Mouse (Mus musculus) kidney, adult 2 months (tissue): ENCODE measurements at regions not wholly inside any gene's neighbourhood (a gene's known extent, or its start where the extent isn't known, plus 50 kb on each side); places are given as distances from the start of the nearest gene placed in this dataset.

Source experiments
- DNase-seq: peaks from one replicate; pipeline ENCODE4 v3.0.0; 2021
- H3K27ac ChIP-seq: fragments of 200-500 bp; 2 replicates; pipeline ENCODE4 v1.5.1; 2012; ENCODE audit warnings: low read depth, low read length, control low read depth, inconsistent platforms; ENCODE audit not compliant: insufficient read depth
- H3K27me3 ChIP-seq: fragments of 200-500 bp; replicated peaks from 2 replicates; pipeline ENCODE4 v1.6.1; 2012; ENCODE audit warnings: mild to moderate bottlenecking, moderate library complexity, low read length, inconsistent platforms; ENCODE audit not compliant: control insufficient read depth, insufficient read depth
- H3K36me3 ChIP-seq: fragments of 200-500 bp; 2 replicates; pipeline ENCODE4 v1.6.1; 2012; ENCODE audit warnings: mild to moderate bottlenecking, moderate library complexity, low read length, inconsistent platforms; ENCODE audit not compliant: control insufficient read depth, insufficient read depth
- H3K4me1 ChIP-seq: fragments of 200-500 bp; 2 replicates; pipeline ENCODE4 v1.6.1; 2011; ENCODE audit warnings: low read length; ENCODE audit not compliant: control insufficient read depth, insufficient read depth
- H3K4me3 ChIP-seq: fragments of 200-500 bp; 2 replicates; pipeline ENCODE4 v1.5.1; 2011; ENCODE audit warnings: mild to moderate bottlenecking, low read depth, low read length, control low read depth; ENCODE audit not compliant: insufficient read depth
- CTCF ChIP-seq: fragments of 200-500 bp; conservative IDR thresholded peaks from 2 replicates; pipeline ENCODE4 v1.5.1; 2011; ENCODE audit warnings: low read depth, mild to moderate bottlenecking, control low read depth, low read length, moderate library complexity, mixed read lengths; ENCODE audit not compliant: insufficient read depth, insufficient read length
- POLR2A ChIP-seq: fragments of 200-500 bp; IDR thresholded peaks from one replicate; pipeline ENCODE4 v1.6.1; 2011; ENCODE audit warnings: low read depth, low read length, control low read depth
- WGBS: fragments of 180-500 bp; shearing (Covaris S2); methylation state at CpG from one replicate; pipeline ENCODE4 v1.1.7; 2018; 5-methylcytosine and 5-hydroxymethylcytosine counted together

- TF ChIP-seq POLR2A (no peak), CTCF (no peak)
- no peaks in the 10 kb centered on the region for H3K27me3 ChIP-seq
- H3K4me3 ChIP-seq: no peak overlapping the region
- WGBS: 94% methylated on average over 7 of the region's 7 CpGs
- H3K27ac ChIP-seq: no peak overlapping the region
- no peak for DNase-seq
- H3K36me3 ChIP-seq: no peaks in the 10 kb centered on the region
- peaks cover 4% of the 10 kb centered on the region; the same call in 1 of the 2 replicates for H3K4me1 ChIP-seq
These were observed 74.0 kb upstream of the Dnah5 start for GRCm38 (mm10) chr15:28129536-28129935.

GRCm38 (mm10) chr15:28131546-28131945, 72.0 kb upstream of the Dnah5 start:
- peaks cover 4% of the 10 kb centered on the region; the same call in 1 of the 2 replicates for H3K4me1 ChIP-seq
- no peaks in the 10 kb centered on the region for H3K27me3 ChIP-seq

GRCm38 (mm10) chr15:28133171-28133810, 70.3 kb upstream of the Dnah5 start:
- Histone ChIP-seq H3K27ac (no peak overlapping the region), H3K27me3 (no peaks in the 10 kb centered on the region), H3K36me3 (no peaks in the 10 kb centered on the region), H3K4me3 (no peak overlapping the region), H3K4me1 (peaks cover 4% of the 10 kb centered on the region; the same call in 1 of the 2 replicates)
- DNase-seq: no peak
- TF ChIP-seq POLR2A: no peak
- no peak for TF ChIP-seq CTCF
- 60% methylated on average over 10 of the region's 10 CpGs for WGBS

More at GRCm38 (mm10) chr15:28131546-28131945, 72.0 kb upstream of the Dnah5 start:
- WGBS: 88% methylated on average over 4 of the region's 4 CpGs
- H3K4me3 ChIP-seq: no peak overlapping the region
- TF ChIP-seq POLR2A (no peak), CTCF (no peak)
- H3K36me3 ChIP-seq: no peaks in the 10 kb centered on the region
- H3K27ac ChIP-seq: no peak overlapping the region
- no peak for DNase-seq

GRCm38 (mm10) chr15:28134206-28134605, 69.3 kb upstream of the Dnah5 start:
- H3K4me3 ChIP-seq: no peak overlapping the region
- peaks cover 4% of the 10 kb centered on the region; the same call in 1 of the 2 replicates for H3K4me1 ChIP-seq
- H3K36me3 ChIP-seq: no peaks in the 10 kb centered on the region
- no peak for TF ChIP-seq POLR2A
- no peak for TF ChIP-seq CTCF
- H3K27ac ChIP-seq: no peak overlapping the region
- no peak for DNase-seq
- WGBS: 52% methylated on average over 2 of the region's 2 CpGs
- no peaks in the 10 kb centered on the region for H3K27me3 ChIP-seq

GRCm38 (mm10) chr15:28138806-28139205, 64.7 kb upstream of the Dnah5 start:
- DNase-seq: no peak
- Histone ChIP-seq H3K27ac (no peak overlapping the region), H3K36me3 (no peaks in the 10 kb centered on the region), H3K4me1 (peaks cover 4% of the 10 kb centered on the region; the same call in 1 of the 2 replicates), H3K4me3 (no peak overlapping the region), H3K27me3 (no peaks in the 10 kb centered on the region)
- TF ChIP-seq CTCF (no peak), POLR2A (no peak)
- WGBS: 91% methylated on average over 2 of the region's 2 CpGs

- Histone ChIP-seq H3K27ac (no peak overlapping the region), H3K4me1 (no peaks in the 10 kb centered on the region; the same call in 1 of the 2 replicates), H3K4me3 (no peak overlapping the region), H3K36me3 (no peaks in the 10 kb centered on the region), H3K27me3 (no peaks in the 10 kb centered on the region)
- no peak for TF ChIP-seq POLR2A
- TF ChIP-seq CTCF: no peak
- 94% methylated on average over 8 of the region's 8 CpGs for WGBS
- no peak for DNase-seq
These were observed 63.3 kb upstream of the Dnah5 start for GRCm38 (mm10) chr15:28140301-28140700.

- TF ChIP-seq POLR2A (no peak), CTCF (no peak)
- Histone ChIP-seq H3K4me1 (no peaks in the 10 kb centered on the region; the same call in 1 of the 2 replicates), H3K27ac (no peak overlapping the region), H3K27me3 (no peaks in the 10 kb centered on the region), H3K4me3 (no peak overlapping the region), H3K36me3 (no peaks in the 10 kb centered on the region)
- DNase-seq: peak; percentile 59
- WGBS: 33% methylated on average over 6 of the region's 6 CpGs
These were observed 62.2 kb upstream of the Dnah5 start for GRCm38 (mm10) chr15:28141345-28141744.
